Mouse (Mus musculus) induced T-regulatory cell, adult 2 months (primary cell): ENCODE results near the gene 1600002K03Rik.

Experiments
- DNase-seq: peaks from one replicate; pipeline ENCODE4 v3.0.0-alpha.2; 2012; ENCODE audit warnings: low read depth

The 1600002K03Rik gene

DNA sequence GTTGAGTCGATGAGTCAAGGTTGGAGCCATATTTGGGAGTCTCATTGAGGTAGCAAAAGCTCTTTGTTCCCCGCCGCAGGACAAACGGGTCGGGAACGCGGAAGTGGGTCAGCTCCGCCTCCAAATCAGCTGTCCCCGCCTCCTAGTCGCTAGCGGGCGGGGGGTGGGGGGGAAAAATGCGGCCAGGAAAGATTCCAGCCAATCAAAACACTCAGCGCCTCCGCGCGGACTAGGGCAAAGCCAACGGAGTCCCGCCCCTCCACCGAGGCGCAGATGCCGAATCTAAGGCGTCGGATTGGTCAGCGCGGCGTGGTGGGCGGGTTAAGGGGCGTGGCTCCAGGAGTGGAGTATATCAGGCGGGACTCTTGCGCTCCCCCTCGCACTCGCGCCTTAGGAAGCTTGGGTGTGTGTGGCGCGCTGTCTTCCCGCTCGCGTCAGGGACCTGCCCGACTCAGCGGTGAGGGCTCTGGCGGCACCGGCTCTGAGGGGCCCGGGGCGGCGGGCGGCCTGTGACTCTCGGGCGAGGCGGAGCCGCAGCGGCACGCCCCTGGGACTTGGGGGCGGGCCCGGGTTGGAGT lies 5.2 kb upstream of the 1600002K03Rik start:
- DNase-seq: peak; percentile 99

DNA sequence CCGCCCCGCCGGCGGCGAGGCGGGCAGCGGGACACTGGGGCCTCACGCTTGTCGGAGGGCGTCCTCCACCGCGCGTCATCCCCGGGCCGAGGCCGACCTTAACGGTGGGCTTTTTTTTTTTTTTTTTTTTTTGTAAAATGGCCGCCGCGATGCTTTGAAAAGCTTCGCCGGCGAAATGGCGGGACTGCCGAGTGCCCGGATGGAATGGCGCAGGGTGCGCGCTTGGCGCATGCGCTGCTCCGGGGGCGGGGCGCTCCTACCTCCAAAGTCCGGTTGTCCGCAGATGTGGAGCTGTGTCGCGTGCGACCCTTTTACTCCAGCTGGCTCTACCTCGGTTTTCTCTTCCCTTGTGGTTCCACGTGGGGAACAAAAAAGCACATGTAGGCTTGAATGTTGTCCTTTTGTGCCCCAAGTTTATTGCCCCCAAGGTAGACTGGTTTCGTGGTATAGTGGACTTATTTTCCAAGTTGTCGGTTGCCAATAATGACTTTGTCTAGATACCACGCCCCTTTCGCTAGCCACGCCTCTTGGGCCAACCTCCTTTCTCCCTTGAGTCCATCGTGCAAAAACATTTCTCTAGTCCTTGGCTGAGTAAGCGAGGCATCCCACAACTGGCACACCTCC lies 4.6 kb upstream of the 1600002K03Rik start:
- DNase-seq: peak; percentile 93

DNA sequence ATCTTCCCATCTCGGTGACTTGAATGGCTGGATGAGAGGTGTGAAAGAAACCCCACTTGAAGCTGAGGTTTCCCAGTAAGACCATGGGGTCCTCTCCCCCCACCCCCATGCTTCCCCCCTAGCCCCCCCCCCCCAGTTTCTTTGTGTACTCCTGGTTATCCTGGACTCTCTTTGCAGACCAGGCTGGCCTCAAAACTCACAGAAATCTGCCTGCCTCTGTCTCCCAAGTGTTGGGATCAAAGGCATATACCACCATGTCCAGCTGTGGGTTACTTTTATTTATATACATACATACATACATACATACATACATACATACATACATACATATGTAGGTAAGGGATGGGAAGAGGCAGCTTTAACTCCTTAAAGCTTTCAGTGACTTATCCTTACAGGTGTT lies 3.7 kb upstream of the 1600002K03Rik start:
- no peak for DNase-seq

GRCm38 (mm10) chr10:80169651-80170050 lies 3.1 kb upstream of the 1600002K03Rik start:
- no peak for DNase-seq

GRCm38 (mm10) chr10:80170052-80170451 lies 2.7 kb upstream of the 1600002K03Rik start:
- peak; percentile 8 for DNase-seq

DNA sequence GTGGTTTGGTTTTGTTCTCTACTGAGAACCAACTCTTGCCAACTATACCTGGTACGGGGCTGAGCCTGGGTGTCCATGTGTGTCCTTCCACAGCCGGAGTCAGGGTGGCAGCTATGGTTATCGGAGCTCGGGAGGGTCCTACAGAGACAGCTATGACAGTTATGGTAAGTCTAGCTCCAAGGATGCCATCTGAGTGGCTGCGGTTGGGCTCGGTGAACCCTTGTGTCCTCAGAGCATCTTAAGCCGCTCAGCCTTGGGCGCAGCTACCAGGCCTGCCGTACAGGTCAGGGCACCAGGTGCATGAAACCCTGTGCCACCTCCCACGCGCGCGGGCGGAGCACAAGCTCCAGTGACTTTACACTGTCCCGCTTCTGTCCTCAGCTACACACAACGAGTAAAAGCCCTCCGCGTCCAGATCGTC lies 2.1 kb upstream of the 1600002K03Rik start:
- DNase-seq: peak; percentile 20

DNA sequence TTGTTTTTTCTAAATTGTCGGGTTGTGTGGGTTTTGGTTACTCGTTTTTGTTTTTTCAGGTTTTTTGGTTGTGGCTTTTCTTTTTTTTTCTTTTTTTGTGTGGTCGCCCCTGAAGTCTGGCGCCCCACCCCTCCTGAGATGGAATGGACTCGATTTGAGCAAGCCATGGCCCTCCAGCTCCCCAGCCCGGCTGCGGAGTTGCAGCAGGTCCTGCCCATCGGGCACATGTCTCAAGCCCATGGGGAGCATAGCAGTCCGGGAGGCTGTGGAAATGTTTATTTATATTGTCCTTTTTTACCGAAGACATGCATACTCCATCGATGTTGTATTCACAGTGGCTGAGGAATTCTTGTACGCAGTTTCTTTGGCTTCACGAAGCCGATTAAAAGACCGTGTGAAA lies 1.5 kb upstream of the 1600002K03Rik start:
- peak; percentile 20 for DNase-seq

DNA sequence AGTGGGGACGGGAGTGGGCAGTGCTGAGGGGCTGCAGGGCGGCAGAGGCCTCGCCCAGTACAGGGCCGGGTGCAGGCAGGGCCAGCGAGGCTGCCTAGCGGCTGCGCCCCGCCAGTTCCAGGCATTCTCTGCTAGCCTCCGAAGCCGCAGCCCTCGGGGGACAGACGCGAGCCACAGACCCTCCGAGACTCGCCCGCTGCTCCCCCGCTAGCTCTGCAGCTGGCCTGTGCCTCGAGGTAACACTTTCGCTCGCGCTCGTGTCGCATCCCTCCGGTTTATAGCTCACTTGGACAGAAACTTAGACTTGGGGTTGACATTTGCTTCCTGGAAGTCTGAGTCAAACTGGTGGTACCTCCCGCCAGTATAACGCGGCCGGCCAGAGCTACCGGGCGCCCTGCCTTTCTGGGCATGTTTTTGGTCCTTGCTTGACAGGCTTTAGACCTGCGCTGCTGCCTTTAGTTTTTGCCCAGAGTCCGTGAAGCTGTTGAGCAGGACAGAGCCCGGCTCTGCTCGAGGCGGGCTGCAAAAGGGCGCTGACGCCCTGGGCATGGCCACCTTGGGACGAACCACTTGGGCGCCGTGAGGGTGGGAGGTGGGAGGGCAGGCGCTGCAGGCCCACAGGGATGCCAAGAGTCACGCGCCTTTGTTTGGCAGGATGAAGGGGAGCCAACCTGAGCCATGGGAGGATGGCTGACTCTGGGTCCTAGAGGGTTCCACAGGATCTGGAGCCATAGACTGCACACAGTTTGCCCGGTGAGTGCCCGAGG lies 801 bp upstream of the 1600002K03Rik start:
- DNase-seq: peak; percentile 30

DNA sequence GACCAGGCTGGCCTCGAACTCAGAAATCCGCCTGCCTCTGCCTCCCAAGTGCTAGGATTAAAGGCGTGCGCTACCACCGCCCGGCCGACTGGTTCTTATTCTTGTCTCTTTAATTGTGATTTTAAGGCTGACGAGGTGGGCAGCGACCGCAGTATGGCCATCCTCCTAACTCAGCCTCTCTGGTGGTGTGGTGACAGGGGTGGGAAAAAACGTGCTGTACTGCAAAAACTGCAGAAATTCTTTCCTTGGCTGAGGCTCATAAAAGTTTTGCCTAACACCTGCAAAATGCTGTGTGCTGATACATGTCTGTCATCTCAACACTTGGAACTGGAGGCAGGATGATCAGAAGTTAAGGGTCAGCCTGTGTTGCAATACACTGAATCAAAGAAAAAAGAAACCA lies 614 bp downstream of the 1600002K03Rik start:
- no peak for DNase-seq

- peak; percentile 20 for DNase-seq
Measured at GRCm38 (mm10) chr10:80173955-80174640, 1.4 kb downstream of the 1600002K03Rik start.

DNA sequence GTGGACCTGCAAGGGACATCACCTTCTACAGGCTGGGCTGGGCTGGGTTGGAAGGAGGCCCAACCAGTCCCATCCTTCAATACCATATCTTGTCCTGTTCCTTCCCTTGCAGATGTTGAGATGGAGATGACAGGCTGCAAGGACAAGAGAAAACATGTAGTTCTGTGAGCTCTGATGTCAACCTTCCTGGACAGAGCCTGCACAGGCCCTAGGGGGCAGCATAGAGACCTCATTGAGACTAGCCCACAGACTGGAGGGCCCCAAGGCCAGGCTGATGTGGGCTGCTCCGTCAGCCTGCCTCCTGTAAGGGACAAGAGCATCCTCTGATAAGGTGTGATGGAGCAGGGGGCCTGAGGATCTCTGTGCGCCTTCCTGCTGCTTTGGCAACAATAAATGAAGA lies 2.0 kb downstream of the 1600002K03Rik start:
- peak; percentile 77 for DNase-seq

- peak; percentile 78 for DNase-seq
Measured at GRCm38 (mm10) chr10:80175536-80176269, 3.0 kb downstream of the 1600002K03Rik start.

GRCm38 (mm10) chr10:80176270-80176834 lies 3.6 kb downstream of the 1600002K03Rik start:
- peak; percentile 9 for DNase-seq

DNA sequence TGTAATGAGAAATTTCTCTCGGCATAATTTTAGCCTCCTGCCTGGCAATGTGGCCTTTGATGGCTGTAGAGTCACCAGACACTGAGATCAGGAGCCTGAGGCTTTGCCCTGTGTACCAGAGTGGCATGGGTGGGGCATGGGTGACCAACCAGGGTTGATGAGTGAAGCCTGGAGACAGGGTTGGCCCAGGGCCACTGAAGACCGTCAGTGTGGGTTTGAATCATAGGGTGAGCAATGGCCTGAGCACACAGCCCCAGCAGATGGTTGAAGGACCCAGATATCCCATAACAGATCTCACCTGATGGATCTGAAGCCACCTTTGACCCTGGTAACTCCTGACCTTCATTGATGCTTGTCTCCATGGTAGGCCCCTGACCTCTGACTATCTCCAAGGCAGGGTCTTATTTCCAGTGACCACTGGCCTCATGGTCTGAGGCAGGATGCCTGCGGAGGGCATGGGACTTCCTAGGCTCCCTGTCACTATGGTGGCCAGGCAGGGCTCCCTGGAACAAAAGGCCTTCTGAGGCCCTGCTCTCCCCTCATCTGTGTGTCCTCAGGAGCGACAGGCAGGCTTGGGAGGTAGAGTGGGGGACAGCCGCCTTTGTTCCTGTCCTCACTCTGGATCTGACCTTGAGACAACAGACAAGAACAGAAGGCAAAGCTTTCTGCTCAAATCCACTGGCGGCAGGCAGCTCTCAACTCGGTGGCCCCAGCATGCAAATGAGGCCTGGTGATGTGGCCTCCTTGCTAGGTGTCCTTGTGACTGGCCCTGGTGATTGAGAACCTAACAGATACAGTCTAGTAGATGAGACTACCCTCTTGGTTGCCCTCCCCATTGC lies 4.9 kb downstream of the 1600002K03Rik start:
- peak; percentile 10 for DNase-seq

GRCm38 (mm10) chr10:80179068-80180051 lies 6.6 kb downstream of the 1600002K03Rik start, which contains the start of gene Efna2:
Efna2 (plus strand) TSS chr10:80179482.
- DNase-seq: peak; percentile 60

GRCm38 (mm10) chr10:80180288-80180687 lies 7.5 kb downstream of the 1600002K03Rik start:
- DNase-seq: no peak

- peak; percentile 17 for DNase-seq
Measured at GRCm38 (mm10) chr10:80180823-80181222, 8.1 kb downstream of the 1600002K03Rik start.

DNA sequence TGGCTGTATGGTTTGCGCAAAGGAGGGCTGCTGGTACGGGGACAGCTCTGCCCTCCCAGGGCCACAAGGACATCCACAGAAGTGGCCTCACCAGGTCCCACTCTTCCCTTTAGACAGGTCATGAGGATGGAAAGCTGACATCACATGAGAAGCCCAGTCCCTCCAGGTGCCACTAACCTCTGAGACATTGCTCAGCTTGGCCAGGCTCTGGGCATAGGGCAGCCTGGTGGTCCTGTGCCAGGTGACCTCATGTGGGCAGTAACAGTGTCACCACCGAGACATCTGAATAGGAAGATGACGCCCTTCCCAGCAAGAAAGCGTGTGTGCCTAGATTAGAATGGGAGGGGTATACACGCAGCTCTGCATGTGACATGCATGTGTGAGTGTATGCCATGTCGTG lies 9.8 kb downstream of the 1600002K03Rik start:
- no peak for DNase-seq

DNA sequence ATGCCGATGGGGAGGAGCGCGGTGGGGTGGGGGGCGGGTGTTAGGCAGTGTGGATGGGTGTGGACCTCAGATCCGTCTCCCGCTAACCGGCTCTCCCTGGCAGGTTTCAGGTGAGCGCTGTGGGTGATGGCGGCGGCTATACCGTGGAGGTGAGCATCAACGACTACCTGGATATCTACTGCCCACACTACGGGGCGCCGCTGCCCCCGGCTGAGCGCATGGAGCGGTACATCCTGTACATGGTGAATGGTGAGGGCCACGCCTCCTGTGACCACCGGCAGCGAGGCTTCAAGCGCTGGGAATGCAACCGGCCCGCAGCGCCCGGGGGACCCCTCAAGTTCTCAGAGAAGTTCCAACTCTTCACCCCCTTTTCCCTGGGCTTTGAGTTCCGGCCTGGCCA lies 13.9 kb downstream of the 1600002K03Rik start:
- no peak for DNase-seq
